Mouse (Mus musculus): ENCODE measurements at regions not wholly inside any gene's neighbourhood (a gene's known extent, or its start where the extent isn't known, plus 50 kb on each side); places are given as distances from the start of the nearest gene placed in this dataset.
A peak's percentile ranks its signal among the peaks of the same experiment; 100 is the strongest.

DNA sequence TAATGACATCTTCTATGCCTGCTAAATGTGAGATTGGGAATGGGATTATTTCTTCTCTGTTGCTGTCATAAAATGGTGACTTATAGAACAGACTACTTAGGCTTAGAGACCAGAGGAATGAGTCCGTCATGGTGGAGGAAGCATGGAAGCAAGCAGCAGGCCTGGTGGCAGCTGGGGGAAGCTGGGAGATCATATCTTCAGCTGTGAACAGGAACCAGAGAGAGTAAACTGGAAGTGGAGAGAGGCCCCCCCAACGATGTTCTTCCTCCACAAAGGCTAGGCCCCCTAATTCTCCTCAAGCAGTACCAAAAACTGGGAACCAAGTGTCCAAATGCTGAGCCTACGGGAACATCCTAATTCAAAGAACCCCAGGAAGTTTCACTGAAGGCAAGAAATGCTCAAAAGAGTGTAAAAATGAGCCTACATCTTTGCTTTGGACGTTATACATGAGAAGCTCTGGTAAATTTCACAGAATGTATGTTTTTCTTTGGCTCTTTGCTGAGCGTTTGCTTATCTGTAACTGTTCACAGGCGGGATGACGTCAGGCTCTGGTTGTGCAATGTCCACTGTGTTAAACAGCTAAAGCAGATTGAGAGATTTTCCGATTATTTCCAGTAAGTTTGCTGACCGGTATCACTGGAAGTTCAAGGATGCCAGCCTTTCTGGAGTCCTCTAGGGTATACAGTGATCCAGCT lies 102.7 kb upstream of the Slc38a2 start:
- TF ChIP-seq ELF1 (IDR thresholded peaks at IDR 0.05; ENCODE audit: low read depth, low read length), result no peak
- TF ChIP-seq CTCF (IDR thresholded peaks at IDR 0.05 in 2 of 3, conservative IDR thresholded peaks at IDR 0.05 in 1 of 3; ENCODE audit: control insufficient read depth in 1 of 3, insufficient read depth in 1 of 3, low read depth in 2 of 3, low read length in 3 of 3, poor library complexity in 1 of 3, severe bottlenecking in 1 of 3), result no peak
- peak; percentile 59 for TF ChIP-seq TCF12 (IDR thresholded peaks at IDR 0.05; ENCODE audit: low read depth, low read length)
- TF ChIP-seq JUND (IDR thresholded peaks at IDR 0.05; ENCODE audit: low read depth, low read length), result peak; percentile 72; the same call in 1 of the 2 replicates
- no peak for TF ChIP-seq KAT2A (conservative IDR thresholded peaks at IDR 0.05; ENCODE audit: low read depth, low read length)
- TF ChIP-seq USF1 (IDR thresholded peaks at IDR 0.05; ENCODE audit: low read depth, low read length), result no peak

All from MEL (cell line).